ENCODE assay signal across 9 mouse cellular contexts in genomic region chr4:109251605-109252004, GRCm38 (mm10). TPM values are rescaled to one million over a fixed set of nuclear protein-coding genes. Genes with fewer than 3 reads are reported as not detected.
DNase-seq lines count a peak whose midpoint lies in the region; ATAC-seq and TF ChIP-seq lines count a peak whose summit lies in the region.
"Had no signal": no experiment of that assay in that cellular context is flagged by ENCODE, and none has a peak within 500 bp of the region (broad histone marks: within the 10 kb centered on the region; RNA-seq: fewer than 3 reads in every experiment).

No protein-coding gene starts in this region.

- TF ChIP-seq POLR2A in bone marrow, adult 2 months (IDR thresholded peaks at IDR 0.05; ENCODE audit: borderline replicate concordance, control insufficient read depth, low read depth, low read length): no peak
- TF ChIP-seq POLR2A in liver, adult 2 months (IDR thresholded peaks at IDR 0.05; ENCODE audit: extremely low read depth, insufficient read depth, low read length): no peak

- H3K36me3 ChIP-seq in hindbrain, embryonic 11.5 days (ENCODE audit: control insufficient read depth, insufficient read depth, low read length): no peaks in the 10 kb centered on the region
- no peaks in the 10 kb centered on the region for H3K36me3 ChIP-seq in hindbrain, embryonic 14.5 days (replicated peaks; ENCODE audit: control insufficient read depth, insufficient read depth)
- H3K36me3 ChIP-seq in liver, adult 2 months (ENCODE audit: control insufficient read depth, insufficient read depth, low read length): no peaks in the 10 kb centered on the region

- DNase-seq in hindbrain, embryonic 11.5 days (ENCODE audit: low spot score): peak; percentile 34
- DNase-seq in hindbrain, embryonic 14.5 days (ENCODE audit: low spot score): no peak
- DNase-seq in liver, adult 2 months (ENCODE audit: extremely low read depth, low read depth, low spot score): no peak
- peak; percentile 13 to 28 for DNase-seq in spleen, postnatal 14 days (ENCODE audit: low spot score in 2 of 2)
- no peak for DNase-seq in urinary bladder, postnatal 14 days (ENCODE audit: low spot score)
- no peak for DNase-seq in layer of hippocampus, adult 9-10 months (ENCODE audit: low spot score)

- no peak overlapping the region for H3K27ac ChIP-seq in hindbrain, embryonic 11.5 days (ENCODE audit: low read depth, low read length)
- no peak overlapping the region for H3K27ac ChIP-seq in hindbrain, embryonic 14.5 days
- H3K27ac ChIP-seq in bone marrow, adult 2 months (ENCODE audit: control insufficient read depth, insufficient read depth, low read depth, low read length, poor library complexity): no peak overlapping the region
- H3K27ac ChIP-seq in liver, adult 2 months (replicated peaks; ENCODE audit: insufficient read depth, low read depth, low read length): no peak overlapping the region

- peak; percentile 85 for TF ChIP-seq CTCF in bone marrow, adult 2 months (IDR thresholded peaks at IDR 0.05; ENCODE audit: control insufficient read depth, insufficient read depth, low read length)
- TF ChIP-seq CTCF in liver, adult 2 months (IDR thresholded peaks at IDR 0.05; ENCODE audit: low read depth, low read length): peak; percentile 75

- H3K4me2 ChIP-seq in hindbrain, embryonic 11.5 days (replicated peaks; ENCODE audit: low read depth, low read length): no peak overlapping the region
- no peak overlapping the region for H3K4me2 ChIP-seq in hindbrain, embryonic 14.5 days (replicated peaks)

- WGBS in hindbrain, embryonic 11.5 days: 46% methylated on average over 3 of the region's 3 CpGs
- WGBS in hindbrain, embryonic 14.5 days: 46% methylated on average over 3 of the region's 3 CpGs
- WGBS in bone marrow, adult 2 months: 32% methylated on average over 3 of the region's 3 CpGs
- WGBS in liver, adult 2 months: 37% methylated on average over 3 of the region's 3 CpGs

- H3K9me3 ChIP-seq in hindbrain, embryonic 11.5 days (ENCODE audit: control insufficient read depth, low read length): no peaks in the 10 kb centered on the region
- H3K9me3 ChIP-seq in hindbrain, embryonic 14.5 days (ENCODE audit: control insufficient read depth, low read length): no peaks in the 10 kb centered on the region

- no peak overlapping the region for H3K9ac ChIP-seq in hindbrain, embryonic 11.5 days (ENCODE audit: low read depth, low read length)
- no peak overlapping the region for H3K9ac ChIP-seq in hindbrain, embryonic 14.5 days
- H3K9ac ChIP-seq in liver, adult 2 months (ENCODE audit: low read depth, low read length): no peak overlapping the region

- H3K79me2 ChIP-seq in liver, adult 2 months (ENCODE audit: control insufficient read depth, insufficient read depth, low read length): no peaks in the 10 kb centered on the region

- no peaks in the 10 kb centered on the region for H3K27me3 ChIP-seq in hindbrain, embryonic 11.5 days (ENCODE audit: control insufficient read depth, insufficient read depth, low read length)
- no peaks in the 10 kb centered on the region for H3K27me3 ChIP-seq in hindbrain, embryonic 14.5 days (ENCODE audit: control insufficient read depth, insufficient read depth, low read length)
- H3K27me3 ChIP-seq in liver, adult 2 months (ENCODE audit: control insufficient read depth, insufficient read depth, low read length): no peaks in the 10 kb centered on the region

- no peak for ATAC-seq in hindbrain, embryonic 11.5 days (ENCODE audit: low FRiP score)
- ATAC-seq in hindbrain, embryonic 14.5 days (ENCODE audit: low FRiP score): no peak
- peak; percentile 69 for ATAC-seq in CD4-positive, CD25-positive, alpha-beta regulatory T cell, adult 4 months

- H3K4me3 ChIP-seq in hindbrain, embryonic 11.5 days (ENCODE audit: low read depth, low read length): no peak overlapping the region
- no peak overlapping the region for H3K4me3 ChIP-seq in hindbrain, embryonic 14.5 days (replicated peaks; ENCODE audit: low read length)
- H3K4me3 ChIP-seq in bone marrow, adult 2 months (replicated peaks; ENCODE audit: control insufficient read depth, low read depth, low read length): no peak overlapping the region
- no peak overlapping the region for H3K4me3 ChIP-seq in liver, adult 2 months (ENCODE audit: insufficient read depth, low read depth, low read length)

- H3K4me1 ChIP-seq in hindbrain, embryonic 11.5 days (replicated peaks; ENCODE audit: control insufficient read depth, insufficient read depth, low read length): no peaks in the 10 kb centered on the region
- no peaks in the 10 kb centered on the region for H3K4me1 ChIP-seq in hindbrain, embryonic 14.5 days (replicated peaks; ENCODE audit: control insufficient read depth, insufficient read depth, low read length)
- peaks cover 2% of the 10 kb centered on the region for H3K4me1 ChIP-seq in bone marrow, adult 2 months (ENCODE audit: control insufficient read depth, insufficient read depth, low read length)
- no peaks in the 10 kb centered on the region for H3K4me1 ChIP-seq in liver, adult 2 months (ENCODE audit: control insufficient read depth, insufficient read depth, low read length)

RNA-seq across cellular contexts. Expression of gene Calr4, which starts 17.3 kb away (rescaled TPM):
- 0.09 and 0.54 TPM in 2 replicates for polyA plus RNA-seq in hindbrain, embryonic 11.5 days (2014; fragmentation: Nextera tagmentation; extraction: Ambion mirVana)
- polyA plus RNA-seq in hindbrain, embryonic 14.5 days (2014; fragmentation: Nextera tagmentation; extraction: Ambion mirVana): 2.0 and 2.1 TPM in 2 replicates
- not detected for polyA plus RNA-seq in CD4-positive, CD25-positive, alpha-beta regulatory T cell, adult 4 months (2017; shearing (Covaris generic))
- 0.99 and 3.1 TPM in 2 replicates for polyA plus RNA-seq in bone marrow, adult 2 months (2011; ENCODE audit: insufficient read depth, insufficient read length, low replicate concordance, missing spikeins)
- not detected in 2 replicates for total RNA-seq in liver, adult 2 months (2014; rRNA removed)
- not detected in 2 replicates for polyA plus RNA-seq in liver, adult 2 months (2012; rRNA removed)
- polyA plus RNA-seq: liver, embryonic 16.5 days had no signal

RNA-seq across cellular contexts. Expression of gene Eps15, which starts 28.5 kb away (rescaled TPM):
- 53.6 and 57.6 TPM in 2 replicates for polyA plus RNA-seq in hindbrain, embryonic 11.5 days (2014; fragmentation: Nextera tagmentation; extraction: Ambion mirVana)
- polyA plus RNA-seq in hindbrain, embryonic 14.5 days (2014; fragmentation: Nextera tagmentation; extraction: Ambion mirVana): 77.9 and 89.6 TPM in 2 replicates
- 10 to 100 TPM; 77.7 to 82.2 TPM for polyA plus RNA-seq in CD4-positive, CD25-positive, alpha-beta regulatory T cell, adult 4 months (2017; shearing (Covaris generic))
- polyA plus RNA-seq in bone marrow, adult 2 months (2011; ENCODE audit: insufficient read depth, insufficient read length, low replicate concordance, missing spikeins): 52.4 and 54.0 TPM in 2 replicates
- 29.6 and 33.5 TPM in 2 replicates for total RNA-seq in liver, adult 2 months (2014; rRNA removed)
- polyA plus RNA-seq in liver, adult 2 months (2012; rRNA removed): 4.7 and 5.5 TPM in 2 replicates

RNA-seq across cellular contexts. Expression of gene Osbpl9, which starts 49.5 kb away (rescaled TPM):
- polyA plus RNA-seq in hindbrain, embryonic 11.5 days (2014; fragmentation: Nextera tagmentation; extraction: Ambion mirVana): 77.3 and 84.3 TPM in 2 replicates
- polyA plus RNA-seq in hindbrain, embryonic 14.5 days (2014; fragmentation: Nextera tagmentation; extraction: Ambion mirVana): 79.8 and 89.2 TPM in 2 replicates
- polyA plus RNA-seq in CD4-positive, CD25-positive, alpha-beta regulatory T cell, adult 4 months (2017; shearing (Covaris generic)): 100 to 1,000 TPM in 1 of 2 experiments, 10 to 100 TPM in 1; 99.7 to 109 TPM
- polyA plus RNA-seq in bone marrow, adult 2 months (2011; ENCODE audit: insufficient read depth, insufficient read length, low replicate concordance, missing spikeins): 27.8 and 35.3 TPM in 2 replicates
- 116 and 128 TPM in 2 replicates for total RNA-seq in liver, adult 2 months (2014; rRNA removed)
- polyA plus RNA-seq in liver, adult 2 months (2012; rRNA removed): 116 and 125 TPM in 2 replicates

Comparison
In these comparisons a context has a peak if more than half of its experiments do, and no peak if none do; other contexts are left out.
1. DNase-seq: peak in hindbrain, embryonic 11.5 days (single experiment) and spleen, postnatal 14 days (2 of 2); none in hindbrain, embryonic 14.5 days (single experiment), liver, adult 2 months (single experiment), urinary bladder, postnatal 14 days (single experiment) and layer of hippocampus, adult 9-10 months (single experiment).